Mouse (Mus musculus): ENCODE data around the gene Stx6.

DNA sequence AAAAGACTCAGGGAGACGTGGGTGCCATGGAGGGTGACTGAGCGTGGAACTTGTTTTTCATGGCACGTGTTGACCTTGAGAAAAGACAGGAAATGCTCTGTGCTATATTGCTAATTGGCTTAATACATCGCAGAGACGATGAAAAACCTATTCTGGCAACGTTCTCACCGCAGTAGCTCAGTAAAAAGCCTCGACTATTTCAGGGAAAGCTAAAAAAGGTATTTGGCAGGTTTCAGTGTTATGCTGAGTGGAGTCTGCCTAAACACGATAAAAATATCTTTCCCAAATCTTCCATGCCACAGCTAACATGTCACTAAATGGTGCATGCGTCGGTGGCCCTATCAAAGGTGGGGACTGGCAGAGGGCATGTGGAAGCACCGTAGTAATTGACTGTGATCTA is 94.6 kb downstream of the Stx6 start:
- no peak for TF ChIP-seq CTCF (IDR thresholded peaks at IDR 0.05; ENCODE audit: extremely low read depth, insufficient read length, insufficient replicate concordance, low read depth, low read length)
- TF ChIP-seq POLR2A (IDR thresholded peaks at IDR 0.05; ENCODE audit: low read depth, low read length): no peak
